ENCODE assay signal across 8 mouse cellular contexts in the genomic region with DNA sequence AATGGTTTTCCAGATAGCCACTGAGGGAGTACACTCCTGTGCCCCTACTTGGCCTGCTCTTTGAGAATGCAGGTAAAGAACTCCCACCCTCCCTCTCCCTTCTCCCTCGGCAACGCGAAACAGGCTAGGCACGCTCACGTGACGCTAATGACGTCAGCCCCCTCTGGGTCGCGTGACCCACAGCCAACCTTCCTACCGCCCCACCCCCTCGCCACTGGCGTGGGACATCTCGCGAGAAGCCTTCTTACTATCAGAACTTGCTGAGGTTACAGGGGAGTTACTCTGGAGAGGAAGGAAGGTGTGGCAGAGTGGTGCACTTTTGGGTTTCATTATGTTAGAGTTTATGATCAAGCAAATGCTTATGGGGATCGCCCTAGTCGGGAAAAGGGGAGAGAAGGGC. TPM values are rescaled to one million over a fixed set of nuclear protein-coding genes. Genes with fewer than 3 reads are reported as not detected.
DNase-seq lines count a peak whose midpoint lies in the region; ATAC-seq and TF ChIP-seq lines count a peak whose summit lies in the region.

A gene (plus strand): TSS at position 217 of the 400 bp plus-strand sequence.

- H3K4me2 ChIP-seq in limb, embryonic 12.5 days: peak within 1 kb of the TSS; percentile 91
- H3K4me2 ChIP-seq in midbrain, embryonic 14.5 days (ENCODE audit: low read length): peak within 1 kb of the TSS; percentile 91

- no peaks in the 10 kb centered on the region for H3K9me3 ChIP-seq in limb, embryonic 12.5 days
- no peaks in the 10 kb centered on the region for H3K9me3 ChIP-seq in midbrain, embryonic 14.5 days (ENCODE audit: control insufficient read depth, low read length)

- peak within 1 kb of the TSS; percentile 96 for H3K27ac ChIP-seq in embryonic fibroblast, embryonic 13.5 days (ENCODE audit: insufficient read depth, low read length)
- H3K27ac ChIP-seq in limb, embryonic 12.5 days: peak within 1 kb of the TSS; percentile 97
- H3K27ac ChIP-seq in midbrain, embryonic 14.5 days (replicated peaks; ENCODE audit: low read depth, low read length): peak within 1 kb of the TSS; percentile 95

- WGBS in limb, embryonic 12.5 days: under 1% methylated on average over 16 of the region's 16 CpGs
- under 1% methylated on average over 16 of the region's 16 CpGs for WGBS in midbrain, embryonic 14.5 days

- peak; percentile 93 for ATAC-seq in limb, embryonic 12.5 days (ENCODE audit: insufficient number of reproducible peaks, insufficient read depth, low FRiP score, low TSS enrichment, low read depth)
- peak; percentile 93 for ATAC-seq in midbrain, embryonic 14.5 days (ENCODE audit: low FRiP score, low TSS enrichment)

- peaks cover 2% of the 10 kb centered on the region; the same call in 1 of the 2 replicates for H3K4me1 ChIP-seq in embryonic fibroblast, embryonic 13.5 days (ENCODE audit: control insufficient read depth, insufficient read depth, low read length)
- H3K4me1 ChIP-seq in limb, embryonic 12.5 days (replicated peaks): peaks cover 14% of the 10 kb centered on the region; the same call in 1 of the 2 replicates
- 0 out of 2 replicates have a peak, but pooled peaks cover 3% of the 10 kb centered on the region for H3K4me1 ChIP-seq in midbrain, embryonic 14.5 days (ENCODE audit: control insufficient read depth, insufficient read depth, low read length)

- 0 out of 2 replicates have a peak, but pooled peaks cover 3% of the 10 kb centered on the region for H3K36me3 ChIP-seq in limb, embryonic 12.5 days
- H3K36me3 ChIP-seq in midbrain, embryonic 14.5 days (ENCODE audit: control insufficient read depth, insufficient read depth, low read length): no peaks in the 10 kb centered on the region

- H3K9ac ChIP-seq in limb, embryonic 12.5 days (replicated peaks): peak within 1 kb of the TSS; percentile 89
- peak within 1 kb of the TSS; percentile 86 for H3K9ac ChIP-seq in midbrain, embryonic 14.5 days (replicated peaks; ENCODE audit: low read length)

- H3K4me3 ChIP-seq in embryonic fibroblast, embryonic 13.5 days (ENCODE audit: insufficient read depth, low read length): peak within 1 kb of the TSS; percentile 97
- H3K4me3 ChIP-seq in limb, embryonic 12.5 days (replicated peaks): peak within 1 kb of the TSS; percentile 79
- peak within 1 kb of the TSS; percentile 85 for H3K4me3 ChIP-seq in midbrain, embryonic 14.5 days (replicated peaks; ENCODE audit: low read depth, low read length)

- TF ChIP-seq POLR2A in embryonic fibroblast, embryonic 13.5 days (IDR thresholded peaks at IDR 0.05; ENCODE audit: low read depth, low read length): peak; percentile 96

- TF ChIP-seq CTCF in embryonic fibroblast, embryonic 13.5 days (IDR thresholded peaks at IDR 0.05; ENCODE audit: borderline replicate concordance, insufficient read depth, low read length): no peak

- peak; percentile 99 for DNase-seq in 3T3-L1 (ENCODE audit: low read depth, low spot score)
- peak; percentile 98 for DNase-seq in brain, adult 2 months (ENCODE audit: low read depth, low spot score)
- peak; percentile 98 for DNase-seq in heart, adult 8-10 months (ENCODE audit: low spot score)
- peak; percentile 97 to 99 for DNase-seq in kidney, adult 8-10 months
- DNase-seq in midbrain, embryonic 14.5 days: peak; percentile 99
- DNase-seq in spleen, adult 12 weeks (ENCODE audit: low spot score): peak; percentile 86

- no peaks in the 10 kb centered on the region for H3K27me3 ChIP-seq in limb, embryonic 12.5 days
- H3K27me3 ChIP-seq in midbrain, embryonic 14.5 days (ENCODE audit: control insufficient read depth, insufficient read depth, low read length): no peaks in the 10 kb centered on the region

RNA-seq across cellular contexts. Expression of the gene that starts here (rescaled TPM):
- polyA plus RNA-seq in embryonic fibroblast, embryonic 13.5 days (2011; ENCODE audit: insufficient read length, low read depth, missing spikeins): 186 and 189 TPM in 2 replicates
- 100 to 1,000 TPM; 135 to 156 (median 140) TPM for total RNA-seq in heart, adult 8-10 months (2022)
- 26.0 and 34.1 TPM in 2 replicates for polyA plus RNA-seq in limb, embryonic 12.5 days (2016; fragmentation: Nextera tagmentation; extraction: Ambion mirVana)
- polyA plus RNA-seq in midbrain, embryonic 14.5 days (2014; fragmentation: Nextera tagmentation; extraction: Ambion mirVana): 51.5 and 58.7 TPM in 2 replicates

Comparison
In these comparisons a context has a peak if more than half of its experiments do, and no peak if none do; other contexts are left out.
1. Peak in every context shown above with its lines: DNase-seq, ATAC-seq, H3K4me3 ChIP-seq and H3K27ac ChIP-seq.